Mouse (Mus musculus): ENCODE measurements around the gene Rpain. TPM values are rescaled to one million over a fixed set of nuclear protein-coding genes. Genes with fewer than 3 reads are reported as not detected.

Gene Rpain
- total and polyA plus RNA-seq, 3 experiments, result 54.1 to 80.6 (median 64.6) TPM

DNA sequence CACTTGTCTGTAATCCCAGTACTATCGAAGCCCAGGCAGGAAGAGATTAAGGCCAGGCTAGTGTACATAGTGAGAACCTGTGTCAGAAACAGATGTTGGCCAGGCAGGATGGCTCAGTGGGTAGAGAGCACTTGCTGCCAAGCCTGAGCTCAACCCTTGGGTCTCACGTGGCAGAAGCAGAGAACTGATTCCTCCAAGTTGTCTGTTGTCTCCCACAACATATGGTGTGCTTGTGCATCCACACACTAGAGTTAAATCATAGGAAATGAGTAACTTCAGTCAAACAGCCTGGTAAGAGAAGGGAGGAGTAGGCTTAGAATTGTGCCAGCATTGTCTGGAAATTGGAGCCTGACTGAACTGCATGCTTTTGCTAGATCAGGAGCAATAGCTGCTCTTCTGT, 5.2 kb downstream of the Rpain start:
- DNase-seq (ENCODE audit: extremely low read depth), result no peak
- dilution Hi-C loops (cut with MboI; ENCODE audit: extremely low pct_ligation_motif_present, extremely low pct_unique_long_range_greater_than_20kb, low sequenced_read_pairs), result no loop called here
- Histone ChIP-seq H3K9me3 (replicated peaks; ENCODE audit: low read length) (peaks cover 3% of the 10 kb centered on the region), H3K27me3 (replicated peaks) (no peaks in the 10 kb centered on the region), H3K4me3 (replicated peaks in 1 of 3; ENCODE audit: low read depth in 2 of 3, low read length in 2 of 3, poor library complexity in 1 of 3) (no peak overlapping the region), H3K27ac (ENCODE audit: insufficient read depth, low read depth) (no peak overlapping the region), H3K4me2 (ENCODE audit: insufficient read depth, low read depth, poor library complexity, severe bottlenecking) (no peak overlapping the region), H3K9ac (ENCODE audit: insufficient read depth, low read depth) (no peak overlapping the region), H3K79me2 (replicated peaks; ENCODE audit: control insufficient read depth, extremely low read depth, insufficient read depth, poor library complexity, severe bottlenecking) (peaks cover 15% of the 10 kb centered on the region), H3K36me3 (replicated peaks in 1 of 2; ENCODE audit: control insufficient read depth in 1 of 2, insufficient read depth in 1 of 2, low read length in 1 of 2) (peaks cover 69 to 85% of the 10 kb centered on the region in 2 experiments), H3K4me1 (ENCODE audit: control insufficient read depth in 1 of 2, insufficient read depth in 2 of 2) (peaks cover 6 to 34% of the 10 kb centered on the region in 2 experiments)
- TF ChIP-seq GABPA (IDR thresholded peaks at IDR 0.05; ENCODE audit: insufficient replicate concordance, low read depth, low read length) (no peak), TCF12 (IDR thresholded peaks at IDR 0.05; ENCODE audit: low read depth, low read length) (no peak), MEF2A (IDR thresholded peaks at IDR 0.05; ENCODE audit: borderline replicate concordance, low read depth, low read length) (no peak), MAX (IDR thresholded peaks at IDR 0.05; ENCODE audit: low read length) (no peak), SIN3A (IDR thresholded peaks at IDR 0.05; ENCODE audit: low read length) (no peak), POLR2AphosphoS2 (IDR thresholded peaks at IDR 0.05; ENCODE audit: low read depth, low read length) (no peak), RCOR1 (conservative IDR thresholded peaks at IDR 0.05; ENCODE audit: low read depth, low read length) (no peak), HCFC1 (IDR thresholded peaks at IDR 0.05; ENCODE audit: low read depth, low read length) (no peak), CTCF (conservative IDR thresholded peaks at IDR 0.05 in 1 of 2, IDR thresholded peaks at IDR 0.05 in 1 of 2; ENCODE audit: low read depth in 2 of 2, low read length in 2 of 2) (no peak), E2F4 (IDR thresholded peaks at IDR 0.05; ENCODE audit: insufficient replicate concordance, low read depth, low read length) (no peak), ZMIZ1 (IDR thresholded peaks at IDR 0.05; ENCODE audit: low read depth, low read length) (no peak), SMC3 (IDR thresholded peaks at IDR 0.05; ENCODE audit: low read depth, low read length) (no peak), CHD1 (IDR thresholded peaks at IDR 0.05; ENCODE audit: low read depth, low read length) (no peak), KAT2A (IDR thresholded peaks at IDR 0.05; ENCODE audit: insufficient replicate concordance, low read length) (no peak), NRF1 (IDR thresholded peaks at IDR 0.05; ENCODE audit: low read depth, low read length) (no peak), CHD2 (IDR thresholded peaks at IDR 0.05; ENCODE audit: low read length) (no peak), EP300 (IDR thresholded peaks at IDR 0.05; ENCODE audit: low read length) (no peak), USF1 (IDR thresholded peaks at IDR 0.05; ENCODE audit: low read depth, low read length) (no peak)
- in situ Hi-C loops (cut with MboI; ENCODE audit: low pct_ligation_motif_present, low pct_unique_long_range_greater_than_20kb, low sequenced_read_pairs), result no loop called here

DNA sequence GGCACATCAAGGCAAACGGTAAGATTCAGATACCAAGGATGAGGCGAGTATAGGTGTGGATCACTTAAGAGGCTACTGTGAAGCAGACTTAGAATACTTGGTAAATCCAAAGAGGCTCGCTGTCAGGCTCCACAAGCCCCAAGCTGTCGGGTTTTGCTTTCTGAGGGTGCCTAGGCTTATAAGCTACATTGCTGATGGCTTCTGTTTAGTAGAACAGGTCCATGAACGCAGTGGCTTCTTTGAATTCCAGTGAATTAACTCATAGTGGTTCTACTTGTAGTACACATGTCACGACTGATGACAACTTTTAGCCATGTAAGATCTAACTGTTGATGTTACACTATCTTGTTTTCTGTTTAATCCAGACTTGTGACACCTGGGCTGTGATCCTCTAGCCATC, 7.3 kb downstream of the Rpain start:
- no peak for DNase-seq (ENCODE audit: extremely low read depth)
- Histone ChIP-seq H3K79me2 (replicated peaks; ENCODE audit: control insufficient read depth, extremely low read depth, insufficient read depth, poor library complexity, severe bottlenecking) (peaks cover 36% of the 10 kb centered on the region), H3K36me3 (replicated peaks in 1 of 2; ENCODE audit: control insufficient read depth in 1 of 2, insufficient read depth in 1 of 2, low read length in 1 of 2) (peaks cover 79 to 91% of the 10 kb centered on the region in 2 experiments), H3K4me2 (ENCODE audit: insufficient read depth, low read depth, poor library complexity, severe bottlenecking) (no peak overlapping the region), H3K27me3 (replicated peaks) (no peaks in the 10 kb centered on the region), H3K4me1 (ENCODE audit: control insufficient read depth in 1 of 2, insufficient read depth in 2 of 2) (peaks cover 14 to 36% of the 10 kb centered on the region in 2 experiments), H3K9ac (ENCODE audit: insufficient read depth, low read depth) (no peak overlapping the region), H3K27ac (ENCODE audit: insufficient read depth, low read depth) (no peak overlapping the region), H3K9me3 (replicated peaks; ENCODE audit: low read length) (no peaks in the 10 kb centered on the region), H3K4me3 (replicated peaks in 1 of 3; ENCODE audit: low read depth in 2 of 3, low read length in 2 of 3, poor library complexity in 1 of 3) (no peak overlapping the region)
- no peak for TF ChIP-seq MXI1 (IDR thresholded peaks at IDR 0.05; ENCODE audit: low read depth, low read length)
- no peak for TF ChIP-seq ETS1 (conservative IDR thresholded peaks at IDR 0.05; ENCODE audit: low read depth, low read length)
- no peak for TF ChIP-seq IRF4 (IDR thresholded peaks at IDR 0.05; ENCODE audit: low read depth, low read length)
- TF ChIP-seq SIN3A (IDR thresholded peaks at IDR 0.05; ENCODE audit: low read length), result no peak
- TF ChIP-seq TBP (conservative IDR thresholded peaks at IDR 0.05; ENCODE audit: low read depth, low read length), result no peak
- no peak for TF ChIP-seq ZKSCAN1 (IDR thresholded peaks at IDR 0.05; ENCODE audit: borderline replicate concordance, low read depth, low read length)
- no peak for TF ChIP-seq BHLHE40 (IDR thresholded peaks at IDR 0.05; ENCODE audit: low read depth, low read length)
- TF ChIP-seq NELFE (IDR thresholded peaks at IDR 0.05; ENCODE audit: low read depth, low read length), result no peak
- no peak for TF ChIP-seq CTCF (conservative IDR thresholded peaks at IDR 0.05 in 1 of 2, IDR thresholded peaks at IDR 0.05 in 1 of 2; ENCODE audit: low read depth in 2 of 2, low read length in 2 of 2)
- TF ChIP-seq ZC3H11A (IDR thresholded peaks at IDR 0.05; ENCODE audit: low read depth, low read length), result no peak
- TF ChIP-seq MAX (IDR thresholded peaks at IDR 0.05; ENCODE audit: low read length), result no peak
- TF ChIP-seq GABPA (IDR thresholded peaks at IDR 0.05; ENCODE audit: insufficient replicate concordance, low read depth, low read length), result no peak
- no peak for TF ChIP-seq HCFC1 (IDR thresholded peaks at IDR 0.05; ENCODE audit: low read depth, low read length)
- no peak for TF ChIP-seq PAX5 (IDR thresholded peaks at IDR 0.05; ENCODE audit: low read length)
- no peak for TF ChIP-seq ZMIZ1 (IDR thresholded peaks at IDR 0.05; ENCODE audit: low read depth, low read length)
- in situ Hi-C loops (cut with MboI; ENCODE audit: low pct_ligation_motif_present, low pct_unique_long_range_greater_than_20kb, low sequenced_read_pairs) (no loop called here), dilution Hi-C loops (cut with MboI; ENCODE audit: extremely low pct_ligation_motif_present, extremely low pct_unique_long_range_greater_than_20kb, low sequenced_read_pairs) (no loop called here)

Measured in CH12.LX (cell line).